Mouse (Mus musculus) thymus, adult 2 months (tissue): ENCODE data around the gene Kdm4a.

Source experiments
- CTCF ChIP-seq: fragments of 200-500 bp; IDR thresholded peaks from 2 replicates; pipeline ENCODE4 v1.5.1; 2012; ENCODE audit warnings: mild to moderate bottlenecking, control low read depth, low read length, moderate library complexity, borderline replicate concordance; ENCODE audit not compliant: control insufficient read depth, poor library complexity, insufficient read depth; ENCODE audit errors: extremely low read depth
- POLR2A ChIP-seq: fragments of 200-500 bp; IDR thresholded peaks from 2 replicates; pipeline ENCODE4 v1.6.1; 2012; ENCODE audit warnings: mild to moderate bottlenecking, low read length, control low read depth, moderate library complexity; ENCODE audit not compliant: control insufficient read depth, poor library complexity, insufficient read depth; ENCODE audit errors: extremely low read depth

- no peak for TF ChIP-seq CTCF
- TF ChIP-seq POLR2A = no peak
These were observed 70.2 kb downstream of the Kdm4a start for GRCm38 (mm10) chr4:118109649-118110048.
